Mouse (Mus musculus) testis, postnatal 14 days (tissue): ENCODE data around the gene Gpr61.

Source experiments
- DNase-seq: peaks from one replicate; pipeline ENCODE4 v3.0.0; 2021; ENCODE audit warnings: low spot score

Gpr61 gene

DNA sequence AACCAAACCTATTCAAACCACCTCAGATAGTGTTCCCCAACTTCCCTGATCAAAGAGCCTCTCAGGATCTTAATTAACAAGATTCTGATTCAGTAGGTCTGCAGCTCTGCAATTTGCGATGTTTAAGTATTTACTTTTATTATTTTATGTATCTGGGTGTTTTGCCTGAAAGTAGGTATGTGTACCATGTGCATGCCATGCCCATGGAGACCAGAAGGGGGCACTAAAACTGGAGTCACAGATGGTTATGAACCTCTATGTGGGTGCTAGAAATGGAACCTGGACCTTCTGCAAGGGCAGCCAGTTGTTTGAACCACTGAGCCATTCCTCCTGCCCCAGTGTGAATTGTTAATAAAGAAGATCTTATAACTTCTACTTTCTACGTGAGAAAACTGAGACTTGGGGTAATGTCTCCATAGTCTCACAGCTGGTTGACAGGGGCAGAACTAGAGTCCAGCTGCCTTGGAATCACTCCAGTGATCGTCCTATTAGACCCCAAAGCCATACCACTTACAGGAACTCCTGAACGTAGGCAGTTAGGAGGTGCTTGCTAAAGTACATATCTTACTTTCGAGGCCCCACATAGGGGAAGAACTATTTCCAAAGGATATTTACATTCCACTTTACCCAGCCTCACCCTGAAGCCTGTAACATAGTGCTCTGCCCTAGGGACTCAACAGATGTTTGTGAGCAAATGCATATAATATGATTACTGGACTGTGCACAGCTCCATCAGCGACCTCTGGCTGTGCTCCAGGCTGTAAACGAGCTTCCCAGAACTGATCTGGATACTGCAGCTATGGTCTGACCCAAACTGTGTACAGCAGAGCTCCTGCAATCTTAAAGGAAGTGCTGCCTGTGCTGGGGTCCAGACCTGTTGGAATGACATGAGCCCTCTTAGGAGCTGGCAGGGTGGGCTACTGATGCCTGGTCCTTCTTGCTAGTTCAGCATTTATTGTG is 24.4 kb upstream of the Gpr61 start:
- no peak for DNase-seq

DNA sequence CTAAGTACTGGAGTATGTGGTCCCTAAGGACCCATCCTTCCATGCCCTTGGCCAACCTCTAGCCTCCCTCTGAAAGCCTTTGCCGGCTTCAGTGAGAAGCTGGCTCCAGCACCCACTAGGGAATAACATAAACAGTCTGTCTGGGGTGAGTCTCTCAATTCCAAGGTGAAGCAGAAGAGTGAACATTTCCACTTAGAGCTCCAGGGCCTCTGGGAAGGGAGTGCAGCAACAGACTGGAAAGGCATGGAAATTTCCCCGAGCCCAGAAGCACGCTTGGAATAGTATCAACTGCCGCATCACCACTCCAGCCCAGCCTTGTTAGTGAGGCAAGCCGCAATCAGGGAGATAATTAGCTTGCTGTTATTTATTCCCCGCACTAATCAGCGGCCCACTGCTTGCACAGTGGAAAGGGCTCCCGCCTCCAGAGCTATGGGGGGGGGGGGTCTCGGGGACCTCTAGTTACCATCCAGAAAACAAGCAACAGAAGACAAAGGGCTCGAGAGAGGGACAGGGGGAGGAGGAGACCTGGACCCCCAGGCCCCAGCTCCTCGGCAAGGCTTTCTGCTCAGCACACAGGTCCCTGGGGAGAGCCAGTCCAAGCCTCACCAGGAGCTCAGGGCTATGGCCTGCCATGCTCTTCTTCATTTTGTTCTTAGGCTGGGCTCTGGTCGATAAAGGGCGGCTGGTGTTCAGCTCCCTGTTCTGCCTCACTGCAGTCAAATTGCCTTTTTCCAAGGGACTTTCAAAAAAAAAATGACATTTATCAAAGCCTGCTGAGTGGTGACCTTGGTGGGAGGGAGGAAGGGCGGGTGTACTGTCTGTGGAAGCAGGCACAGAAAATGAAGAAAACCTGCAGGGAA is 20.2 kb upstream of the Gpr61 start:
- DNase-seq: no peak

DNA sequence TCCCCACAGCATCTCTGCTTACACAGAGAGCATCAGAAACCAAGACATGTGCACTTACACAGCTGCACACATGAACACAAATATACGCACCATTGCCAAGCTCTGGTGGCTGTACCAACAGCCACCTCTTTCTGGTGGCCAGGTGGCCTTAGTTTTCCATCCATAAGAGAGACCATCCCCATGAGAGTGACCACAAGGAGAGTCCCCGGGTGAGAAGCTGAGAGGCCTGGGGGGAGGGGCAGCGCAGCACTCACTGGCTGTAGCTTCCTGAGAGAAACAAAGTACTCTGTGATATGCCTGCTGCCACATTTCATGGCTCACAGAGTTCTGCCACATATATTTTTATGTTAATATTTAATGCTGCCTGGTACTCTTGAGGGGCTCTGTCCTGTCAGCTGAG is 14.5 kb upstream of the Gpr61 start:
- DNase-seq: no peak

DNA sequence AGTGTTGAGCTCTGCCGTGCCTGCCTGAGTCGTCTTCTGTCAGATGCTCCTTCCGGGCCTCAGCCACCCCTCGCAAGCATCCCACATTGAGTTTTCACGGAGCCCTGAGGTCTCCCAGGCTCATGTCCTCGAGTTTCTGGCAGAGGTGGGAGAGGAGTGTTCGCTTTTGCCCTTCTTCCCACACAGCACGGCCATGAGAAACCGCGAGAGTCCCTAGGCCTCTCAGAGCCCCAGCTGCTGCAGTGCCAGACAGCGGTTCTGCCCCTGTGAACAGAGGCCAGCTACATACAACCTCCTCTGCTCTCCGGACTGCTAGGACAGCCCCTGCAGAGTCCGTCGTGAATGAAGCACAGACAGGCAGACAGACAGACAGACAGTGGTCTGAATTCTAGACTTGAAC is 12.8 kb upstream of the Gpr61 start:
- no peak for DNase-seq

DNA sequence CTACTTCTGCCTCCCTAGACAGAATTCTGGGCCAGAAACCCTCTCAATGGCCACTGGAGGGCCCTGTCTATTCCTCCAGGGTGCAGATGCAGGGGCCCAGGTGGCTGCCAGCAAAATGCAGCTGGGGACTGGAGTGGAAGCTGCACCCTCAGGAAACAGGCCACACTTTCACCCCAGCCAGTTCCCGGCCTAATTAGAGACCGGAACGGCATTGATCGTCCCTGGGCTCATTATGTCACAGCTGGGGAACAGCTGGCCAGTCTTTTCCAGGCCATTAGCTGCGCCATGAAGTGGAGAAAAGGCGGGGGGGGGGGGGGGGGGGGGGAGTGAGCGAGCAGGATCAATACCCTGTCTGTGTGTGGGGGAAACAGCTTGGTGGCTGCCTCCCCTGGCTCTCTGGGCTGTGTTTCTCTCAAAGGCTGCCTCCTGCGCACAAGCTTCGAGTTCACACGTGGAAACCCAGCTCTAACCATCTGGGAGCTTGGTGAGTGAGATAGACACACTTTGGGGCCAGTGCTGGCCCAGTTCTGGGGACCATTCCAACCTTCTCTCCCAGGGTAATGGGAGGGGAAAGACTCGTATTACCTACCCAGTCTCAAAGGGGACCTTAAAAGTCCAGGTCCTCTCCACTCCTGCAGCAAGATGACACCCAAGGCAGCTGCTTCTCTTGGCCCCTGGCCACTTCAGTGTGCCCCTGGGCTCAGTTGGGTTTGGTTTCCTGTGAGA is 12.0 kb upstream of the Gpr61 start:
- DNase-seq: no peak

DNA sequence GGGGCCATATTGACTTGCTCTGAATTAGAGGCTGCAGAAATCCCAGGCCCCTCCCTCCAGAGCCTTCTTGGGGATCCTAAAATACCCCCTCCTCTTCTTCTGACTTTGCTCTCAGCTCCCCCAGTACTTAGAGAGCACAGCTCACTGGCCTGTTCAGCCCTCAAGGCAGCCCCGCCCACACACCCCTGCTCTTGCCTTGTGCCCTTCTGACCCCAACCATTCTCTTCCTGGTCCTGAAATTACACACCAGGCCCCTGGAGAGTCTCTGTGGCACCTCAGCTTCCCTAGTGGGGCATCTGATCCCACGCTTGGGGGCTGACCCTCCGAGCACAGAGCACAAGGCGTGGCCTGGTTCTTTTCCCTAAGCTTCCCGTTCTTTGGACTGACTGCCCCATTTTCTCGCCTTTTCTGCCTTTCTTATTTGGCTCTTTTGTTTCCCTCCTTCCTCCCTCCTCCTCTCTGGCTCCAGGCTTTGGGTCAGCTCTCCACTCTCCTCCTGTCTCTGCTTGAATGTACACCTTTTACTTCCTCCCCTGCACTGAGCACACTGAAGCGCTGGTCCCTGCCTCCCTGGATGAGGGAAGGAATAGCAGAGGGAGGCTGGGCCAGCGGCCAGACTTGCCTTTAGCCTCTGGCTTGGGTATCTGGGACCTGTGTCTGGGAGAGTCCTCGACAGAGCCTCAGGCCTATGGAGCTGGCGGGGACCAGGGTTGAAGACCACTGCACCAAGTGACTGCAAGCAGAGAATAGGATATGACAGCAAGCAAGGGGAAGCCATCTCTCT is 11.0 kb upstream of the Gpr61 start:
- DNase-seq: no peak

DNA sequence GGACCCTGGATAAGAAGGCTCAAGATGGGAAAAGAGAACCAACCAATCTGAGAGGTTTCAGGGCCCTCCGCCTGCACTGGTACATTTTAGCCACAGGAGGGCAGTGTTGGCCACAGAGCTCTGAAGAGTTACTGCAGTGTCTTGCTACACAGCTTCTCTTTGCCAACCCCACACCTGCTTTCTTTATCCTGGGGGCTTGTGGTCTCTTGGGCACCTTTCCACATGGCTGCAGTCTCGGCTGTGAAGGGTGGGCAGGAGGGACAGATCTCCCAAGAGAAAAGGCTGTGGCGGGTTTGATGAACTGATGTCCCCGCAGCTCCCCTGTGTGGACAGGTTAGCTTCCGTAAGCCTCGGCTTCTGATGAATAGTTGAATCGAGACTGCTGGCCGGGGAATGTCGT is 10.1 kb upstream of the Gpr61 start:
- peak; percentile 69 for DNase-seq

DNA sequence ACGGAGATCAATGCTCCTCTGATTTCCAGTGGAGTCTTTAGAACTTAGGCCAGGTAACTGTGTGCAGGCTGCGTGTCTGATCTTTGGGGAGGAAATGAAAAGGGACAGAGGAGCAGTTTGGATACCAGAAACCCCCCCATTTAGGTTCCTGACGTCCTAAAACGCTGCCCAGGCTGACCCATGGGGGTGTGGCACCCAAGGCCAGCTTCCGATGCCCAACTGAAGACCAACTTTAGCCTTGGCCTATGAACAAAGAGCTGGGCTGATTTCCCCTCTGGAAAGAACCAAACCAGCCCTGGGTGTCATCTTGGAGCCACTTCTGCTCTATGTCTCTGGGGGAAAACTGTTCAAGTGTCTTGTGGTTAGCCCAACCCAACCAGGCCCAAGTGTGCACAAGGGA is 9.4 kb upstream of the Gpr61 start:
- DNase-seq: no peak

DNA sequence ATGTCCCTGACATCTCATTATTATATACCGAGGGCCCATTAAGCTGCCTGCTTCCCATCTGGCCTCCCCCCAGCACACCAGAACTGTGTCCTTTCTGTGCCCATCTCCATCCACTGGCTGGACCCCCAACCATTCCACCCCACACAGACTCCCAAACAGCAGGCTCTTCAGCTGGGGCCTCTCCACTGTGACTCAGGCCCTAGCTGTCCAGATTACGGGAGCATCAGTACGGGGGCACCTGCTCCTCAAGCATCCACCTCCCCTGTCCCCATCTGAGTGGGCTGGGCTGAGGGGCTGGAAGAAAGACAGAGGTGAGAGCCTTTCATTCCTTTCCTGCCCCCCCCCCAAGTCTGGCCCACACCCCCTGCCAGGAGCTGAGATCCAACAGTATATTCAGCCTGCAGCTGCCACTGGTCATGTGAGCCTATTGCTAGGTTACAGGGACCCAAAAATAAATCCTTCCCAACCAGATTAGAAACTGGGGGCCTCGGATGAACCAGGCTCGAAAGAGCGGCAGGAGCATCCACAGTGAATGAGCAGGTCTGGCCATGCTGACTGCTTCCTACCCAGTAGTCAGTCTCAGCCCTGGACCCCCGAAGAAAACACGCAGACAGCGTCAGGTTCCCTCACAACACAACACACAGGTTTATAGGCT is 3.8 kb upstream of the Gpr61 start:
- DNase-seq: no peak

DNA sequence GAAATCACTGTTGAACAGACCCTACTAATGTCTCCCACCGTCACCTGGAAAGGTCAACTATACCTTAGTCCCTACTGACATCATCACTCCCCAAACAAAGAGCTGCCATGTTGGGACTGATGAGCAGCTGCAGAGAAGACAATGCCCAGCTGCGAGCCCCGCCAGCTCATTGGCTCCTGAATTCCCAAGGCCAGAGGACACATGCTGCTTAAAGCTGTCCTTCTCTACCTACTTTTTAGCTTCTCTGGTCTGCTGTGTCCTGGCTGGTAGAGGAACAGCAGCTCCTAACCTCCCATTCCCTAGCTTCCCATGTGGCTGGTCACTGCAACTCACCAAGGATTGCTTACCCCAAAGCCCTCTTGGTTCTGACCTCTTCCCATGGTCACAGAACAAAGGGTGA is 2.4 kb downstream of the Gpr61 start:
- DNase-seq: no peak

DNA sequence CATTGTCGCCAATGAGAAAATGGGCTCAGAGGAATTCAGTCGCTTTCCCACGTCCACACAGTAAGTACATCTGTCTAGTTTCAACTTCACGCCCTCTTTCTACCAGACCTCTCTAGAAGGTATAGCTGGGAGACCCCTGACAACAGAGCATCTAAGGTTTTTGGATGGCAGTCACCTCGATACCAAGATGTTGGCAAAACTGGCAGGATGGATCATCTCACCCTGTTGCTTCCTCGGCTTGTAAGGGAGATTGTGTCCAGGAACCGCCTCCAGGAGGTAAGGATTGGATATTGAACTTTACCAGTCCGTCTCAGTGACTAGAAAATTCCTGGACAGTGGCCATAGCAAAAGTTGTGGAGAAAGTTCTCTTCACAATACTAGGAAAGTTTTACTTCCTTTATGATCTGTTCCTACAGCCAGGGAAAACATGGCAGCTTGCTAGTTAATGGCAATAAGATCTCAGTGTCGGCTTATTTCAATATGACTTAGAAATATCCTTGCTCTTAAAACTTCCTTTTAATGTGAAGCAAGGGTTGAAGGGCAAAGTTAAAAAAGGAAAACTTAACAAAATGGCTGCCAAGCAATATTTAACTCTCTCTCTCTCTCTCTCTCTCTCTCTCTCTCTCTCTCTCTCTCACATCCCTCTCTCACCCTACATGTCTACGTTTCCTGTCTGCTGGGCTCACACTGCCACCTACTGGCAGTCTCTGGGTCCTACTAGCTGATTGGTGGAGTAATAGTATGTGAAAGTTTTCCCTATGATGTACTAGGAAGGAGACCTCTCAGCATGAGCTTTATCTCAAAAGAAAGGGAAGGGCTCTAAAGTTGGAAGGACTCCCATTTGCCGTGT is 7.1 kb downstream of the Gpr61 start:
- peak; percentile 73 for DNase-seq

DNA sequence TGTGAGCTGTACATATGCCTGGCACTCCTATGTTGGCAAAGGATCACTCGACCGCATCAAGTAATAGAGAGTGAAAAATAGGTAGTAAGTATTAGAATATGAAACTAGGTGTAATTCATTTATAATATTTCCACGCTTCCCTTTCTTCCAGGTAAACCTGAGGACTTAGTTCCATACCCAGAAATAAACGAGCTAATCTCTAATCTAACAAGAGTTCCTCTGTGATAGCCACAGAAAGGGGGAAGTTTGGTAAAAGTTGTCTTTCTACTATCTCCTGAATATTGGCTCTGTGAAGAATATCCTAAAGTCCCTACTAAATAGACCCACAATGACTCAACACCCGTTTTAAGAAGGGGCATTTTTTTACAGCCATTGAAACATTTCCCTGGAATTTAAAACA is 8.0 kb downstream of the Gpr61 start:
- DNase-seq: no peak

DNA sequence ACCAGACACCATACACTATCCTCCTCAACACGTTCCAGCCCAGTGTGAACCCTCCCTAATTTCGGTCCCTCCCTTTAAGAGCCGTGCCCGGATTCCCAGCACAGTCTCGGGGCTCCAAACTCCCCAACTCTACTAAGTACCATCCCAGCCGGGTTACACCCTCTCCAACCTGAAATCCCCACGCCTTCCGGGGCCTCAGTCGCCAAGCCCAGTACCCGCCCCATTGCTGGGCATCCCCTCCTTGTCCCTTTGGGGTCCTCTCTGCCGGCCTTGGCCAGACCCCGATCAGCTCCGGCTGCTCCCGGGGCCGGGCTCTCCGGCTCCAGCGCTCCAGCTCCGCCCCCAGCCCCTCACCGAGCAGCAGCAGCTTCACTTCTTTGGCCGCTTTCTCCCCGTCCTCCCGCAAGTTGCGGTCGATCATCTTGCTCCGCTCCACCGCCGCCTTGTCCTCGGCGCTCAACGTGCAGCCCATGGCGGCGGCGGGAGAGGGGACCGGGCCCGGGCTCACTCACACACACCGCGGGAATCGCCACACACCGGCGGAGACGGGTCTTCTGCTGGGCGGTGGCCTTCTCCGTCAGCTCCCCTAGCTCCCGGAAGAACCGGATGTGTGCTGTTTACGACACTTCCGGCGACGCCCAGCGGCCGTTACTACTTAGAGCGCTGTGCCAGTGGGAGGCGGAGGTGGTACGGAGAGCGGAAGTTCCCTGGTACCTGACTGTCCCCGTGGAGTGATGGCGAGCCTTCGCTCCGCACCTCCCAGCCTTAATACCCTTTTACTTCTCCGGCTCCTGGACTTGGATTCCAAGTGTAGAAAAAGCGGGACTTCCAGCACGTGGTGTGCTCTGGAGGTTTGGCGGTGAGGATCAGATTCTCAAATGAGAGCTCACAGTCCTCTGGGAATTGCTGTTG is 8.9 kb downstream of the Gpr61 start, which contains the start of gene Gnai3:
Gene Gnai3, minus strand, starts transcription at position 613 of the 912 bp plus-strand sequence.
- peak; percentile 91 for DNase-seq

DNA sequence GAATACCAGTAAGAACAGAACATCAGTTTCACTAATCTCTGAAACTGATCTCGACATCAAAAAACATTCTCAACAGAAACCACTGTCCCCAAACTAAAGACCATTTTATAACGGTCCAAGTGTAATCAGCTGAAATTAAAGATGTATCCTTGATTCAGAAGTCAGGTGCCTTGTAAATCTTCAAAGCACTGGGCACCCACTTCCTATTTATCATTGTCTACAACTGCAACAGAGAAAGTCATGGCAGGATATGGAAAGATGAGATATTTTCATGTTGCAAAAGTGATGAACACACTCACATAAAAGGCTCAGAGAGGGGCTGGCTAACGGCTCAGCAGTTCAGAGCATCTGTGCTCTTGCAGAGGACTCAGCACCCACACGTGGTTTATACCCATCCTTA is 13.9 kb downstream of the Gpr61 start:
- no peak for DNase-seq

DNA sequence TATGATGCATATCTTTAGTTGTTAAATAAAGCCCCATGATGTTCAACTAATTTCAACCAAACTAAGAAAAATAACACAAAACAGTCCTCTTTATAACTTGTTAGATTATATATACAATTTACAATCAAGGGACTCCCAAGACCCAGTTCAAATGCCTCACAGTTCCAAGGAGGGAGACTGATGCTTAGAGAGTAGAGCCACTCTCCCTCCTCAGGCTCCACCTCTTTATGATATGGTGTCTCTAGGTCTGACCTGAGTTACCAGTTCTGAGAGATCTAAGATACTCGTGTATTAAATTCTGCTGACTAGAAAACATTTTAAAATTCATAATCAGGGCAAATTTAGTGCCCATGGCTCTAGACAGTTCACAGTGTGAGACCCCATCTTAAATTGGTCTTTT is 15.6 kb downstream of the Gpr61 start:
- DNase-seq: no peak

DNA sequence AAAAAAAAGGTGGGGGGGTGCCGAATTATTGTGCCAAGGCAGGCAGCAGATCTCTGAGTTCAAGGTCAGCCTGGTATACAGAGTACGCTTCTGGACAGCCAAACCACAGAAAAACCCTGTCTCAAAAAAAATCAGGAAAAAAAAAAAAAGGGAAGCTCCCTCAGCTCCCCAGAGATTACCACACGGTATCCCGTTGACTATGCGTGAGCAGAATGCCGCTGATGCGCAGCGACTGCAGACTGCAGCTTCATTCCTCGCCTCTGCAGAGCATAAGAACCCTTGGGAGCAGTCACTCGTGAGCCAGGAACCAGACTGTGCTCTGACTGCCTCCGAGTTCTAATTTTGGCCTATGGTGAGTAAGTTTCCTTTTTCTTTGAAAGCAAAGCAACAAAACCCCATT is 20.0 kb downstream of the Gpr61 start:
- no peak for DNase-seq

DNA sequence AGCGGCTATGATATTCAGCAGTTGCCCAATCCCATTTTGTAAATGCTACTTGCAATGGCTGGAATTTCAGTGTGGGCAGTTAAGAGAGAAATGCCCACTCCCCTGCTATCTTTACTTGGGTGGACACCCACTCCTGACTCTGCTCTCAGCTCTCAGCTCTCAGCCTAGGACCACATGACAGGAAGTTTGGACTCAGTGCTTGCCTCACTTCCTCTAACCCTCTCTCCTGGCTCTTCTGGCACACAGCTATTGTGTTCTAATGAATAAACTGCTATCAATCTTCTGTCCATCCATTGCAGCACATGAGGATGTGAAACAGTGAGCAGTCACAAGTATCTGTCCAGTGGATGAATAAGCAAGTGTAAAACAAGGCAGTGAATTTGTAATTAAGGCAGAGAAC is 22.2 kb downstream of the Gpr61 start:
- DNase-seq: no peak

DNA sequence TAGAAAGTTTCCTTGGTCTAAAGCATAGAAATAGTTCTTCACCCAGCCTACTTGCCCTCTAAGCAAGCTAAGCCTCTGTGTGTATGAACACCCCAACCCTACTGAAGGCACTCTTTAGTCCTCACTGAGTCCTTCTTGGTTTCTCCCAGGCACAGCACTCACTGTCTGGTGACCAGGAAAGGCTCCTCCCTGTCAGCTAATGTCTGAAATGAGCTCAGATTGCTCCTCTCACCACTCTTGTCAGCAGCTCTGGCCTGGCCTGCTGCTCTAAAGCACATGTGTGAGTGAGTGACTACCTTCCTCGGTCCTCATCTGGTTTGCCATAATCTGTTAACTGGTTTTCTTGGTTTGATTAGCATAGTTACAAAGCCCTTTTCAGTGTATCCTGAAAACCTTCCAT is 22.9 kb downstream of the Gpr61 start:
- no peak for DNase-seq

DNA sequence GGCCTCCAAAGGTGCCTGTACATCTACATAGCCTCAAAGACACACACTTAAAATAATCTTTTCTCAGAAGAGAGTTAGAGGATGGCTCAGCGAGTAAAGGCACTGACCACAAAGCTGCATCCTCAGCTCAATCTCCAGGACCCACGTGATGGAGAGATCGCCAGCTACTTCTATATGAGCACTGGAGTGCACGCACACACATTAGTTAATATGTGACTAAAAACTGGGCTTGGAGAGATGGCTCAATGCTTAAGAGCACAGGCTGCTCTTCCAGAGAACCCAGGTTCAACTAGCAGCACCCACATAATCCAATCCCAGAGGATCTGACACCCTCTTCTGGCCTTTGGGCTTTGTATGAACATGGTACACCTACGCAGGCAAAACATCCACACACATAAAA is 23.5 kb downstream of the Gpr61 start:
- DNase-seq: no peak
